Mouse (Mus musculus) cerebellum, postnatal 4 days (tissue): Measurements from ENCODE around the gene Mettl1.

Experiments used
- DNase-seq, 2 experiments: peaks; one replicate each; pipeline ENCODE4 v3.0.0; 2022; ENCODE audit warnings: low spot score in 2 of 2, mixed read lengths in 1 of 2

The Mettl1 gene

DNA sequence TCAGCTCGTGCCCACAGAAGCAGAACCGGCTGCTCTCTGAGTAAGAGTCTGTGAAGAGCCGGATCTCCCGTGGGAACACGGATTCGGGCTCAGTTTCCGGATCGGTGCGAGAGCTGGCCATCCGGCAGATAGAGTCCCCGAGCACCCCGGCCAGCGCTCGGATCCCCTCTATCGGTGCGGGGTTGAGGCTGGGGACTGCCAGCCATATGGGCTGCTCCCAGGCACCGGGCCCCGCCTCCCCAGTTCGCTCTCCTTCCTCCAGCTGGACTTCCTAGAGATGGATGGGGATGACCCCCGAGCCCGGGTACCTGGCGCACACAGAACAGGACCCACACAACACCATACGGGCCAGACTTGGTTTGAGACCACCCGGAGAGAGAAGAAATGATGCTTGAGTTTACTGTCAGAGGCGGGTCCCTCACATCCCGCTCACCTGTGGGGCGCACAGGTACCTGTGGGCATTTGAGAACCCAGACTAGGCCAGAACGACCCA, at the start of gene Mettl1, which contains the start of gene Eef1akmt3:
Mettl1 (plus strand) TSS at position 141 of the 493 bp plus-strand sequence.
Eef1akmt3 (minus strand) TSS at position 240 of the 493 bp plus-strand sequence.
- DNase-seq, result peak in 1 of 2 experiments; percentile 38

DNA sequence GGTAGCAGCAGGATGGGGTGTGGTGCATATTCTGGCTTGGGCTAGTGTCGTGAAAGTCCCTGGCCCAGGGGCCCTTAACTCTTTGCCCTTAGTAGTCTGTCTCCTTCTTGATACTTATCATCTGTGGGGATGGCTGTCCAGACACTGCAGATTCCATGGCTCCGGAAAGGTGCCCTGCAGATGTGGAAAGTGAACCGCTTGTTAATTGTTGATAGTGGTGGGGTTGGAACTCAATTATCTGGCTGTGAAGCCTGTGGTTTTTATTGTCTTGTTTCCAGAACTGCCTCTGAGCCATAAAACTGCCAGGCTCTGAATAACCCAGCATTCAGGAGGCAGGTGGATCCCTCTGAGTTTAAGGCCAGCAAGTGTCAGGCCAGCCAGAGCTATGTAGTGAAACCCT, 49.5 kb upstream of the Mettl1 start:
- no peak for DNase-seq

DNA sequence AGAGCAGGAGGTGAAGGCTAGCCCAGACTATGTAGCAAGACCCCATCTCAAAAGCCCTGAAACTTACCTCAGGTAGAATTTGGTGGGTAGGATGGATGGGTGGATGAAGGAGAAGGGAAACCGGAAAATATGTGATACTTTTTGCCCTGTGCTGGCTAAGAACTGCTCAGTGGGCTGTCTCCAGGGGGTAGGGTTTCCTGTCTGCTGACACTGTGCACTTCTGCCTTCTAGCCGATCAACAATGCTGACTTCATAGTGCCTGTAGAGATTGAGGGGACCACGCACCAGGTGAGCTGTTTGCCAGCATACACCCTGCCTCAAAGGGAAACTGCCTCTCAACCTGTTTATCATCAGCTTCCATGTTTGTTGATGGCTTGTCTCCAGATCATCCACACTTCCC, 47.6 kb upstream of the Mettl1 start:
- DNase-seq, result no peak

DNA sequence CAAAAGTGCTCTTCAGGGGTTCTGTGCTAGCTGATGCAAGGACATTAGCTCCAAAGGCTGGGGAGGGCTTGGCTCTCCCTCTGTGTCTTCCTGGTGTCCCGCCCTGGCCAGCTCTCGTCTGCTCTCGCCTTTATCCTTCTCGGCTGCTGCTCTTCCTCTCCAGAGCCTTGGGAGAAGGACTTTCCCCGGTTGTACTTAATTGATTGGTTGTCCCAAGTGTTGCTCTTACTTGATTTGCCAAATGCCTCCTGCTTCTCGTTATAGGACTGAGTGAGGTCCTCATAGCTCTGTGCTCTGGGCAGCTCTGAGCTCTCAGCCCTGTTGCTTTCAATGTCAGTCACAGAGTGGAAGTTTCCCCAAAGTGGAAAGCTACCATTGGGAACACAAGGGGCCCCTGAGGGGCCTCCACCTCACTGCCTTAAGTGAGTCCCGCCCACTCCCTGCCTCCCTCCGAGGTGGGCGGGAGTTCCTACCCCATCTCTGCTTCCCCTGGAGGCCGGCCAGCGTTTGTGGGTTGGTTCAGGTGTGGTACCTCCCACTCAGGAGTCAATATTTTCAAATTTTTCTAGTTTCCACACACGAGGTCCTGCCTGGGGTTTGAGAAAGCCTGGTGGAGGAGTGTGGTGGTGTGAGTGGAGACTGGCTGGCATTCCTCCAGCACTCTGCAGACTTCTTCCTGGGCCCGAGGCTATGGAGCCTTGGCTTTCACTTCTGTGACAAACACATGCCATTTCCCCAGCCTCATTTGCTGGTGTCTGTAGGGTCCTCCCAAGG, 43.7 kb upstream of the Mettl1 start:
- no peak for DNase-seq

DNA sequence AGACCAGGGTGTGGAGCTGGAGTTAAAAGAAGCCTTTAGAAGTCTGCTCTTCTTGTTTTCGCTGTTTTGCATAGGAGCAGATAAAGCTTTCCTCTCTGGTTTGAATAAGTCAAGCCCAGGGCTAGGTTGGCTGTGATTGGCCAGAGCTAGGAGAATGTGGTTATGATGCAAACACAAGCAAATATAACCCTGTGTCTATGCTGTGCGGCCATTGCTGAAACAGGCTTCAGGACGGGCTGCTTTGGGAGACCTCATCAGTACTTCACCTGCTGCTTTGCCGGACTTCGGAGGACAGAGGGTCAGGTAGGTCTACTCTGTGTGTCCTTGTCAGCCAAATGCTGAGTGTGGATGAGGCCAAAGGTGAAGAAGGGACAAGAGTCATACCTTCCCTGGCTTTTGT, 40.7 kb upstream of the Mettl1 start, which contains the start of gene Avil:
Avil (plus strand) TSS at position 181 of the 400 bp plus-strand sequence.
- no peak for DNase-seq

DNA sequence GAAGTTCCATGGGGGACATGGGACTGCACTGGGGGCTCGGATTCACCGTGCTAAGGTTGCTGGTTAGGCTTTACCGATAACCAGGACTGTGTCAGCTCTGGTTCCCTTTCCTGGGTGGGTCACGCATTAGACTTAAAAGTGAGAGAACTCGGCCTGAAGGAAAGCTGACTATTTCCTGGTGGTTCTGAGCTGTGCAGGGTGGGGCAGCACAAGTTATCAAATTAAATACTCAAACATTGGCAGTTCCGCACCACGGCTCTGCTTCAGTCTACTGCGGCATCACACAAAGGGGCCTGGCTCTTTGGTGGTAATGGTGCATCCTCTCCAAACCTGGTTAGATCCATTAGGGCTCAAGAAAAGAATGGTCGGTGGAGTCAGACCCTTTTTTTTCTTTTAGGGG, 39.9 kb upstream of the Mettl1 start:
- no peak for DNase-seq

DNA sequence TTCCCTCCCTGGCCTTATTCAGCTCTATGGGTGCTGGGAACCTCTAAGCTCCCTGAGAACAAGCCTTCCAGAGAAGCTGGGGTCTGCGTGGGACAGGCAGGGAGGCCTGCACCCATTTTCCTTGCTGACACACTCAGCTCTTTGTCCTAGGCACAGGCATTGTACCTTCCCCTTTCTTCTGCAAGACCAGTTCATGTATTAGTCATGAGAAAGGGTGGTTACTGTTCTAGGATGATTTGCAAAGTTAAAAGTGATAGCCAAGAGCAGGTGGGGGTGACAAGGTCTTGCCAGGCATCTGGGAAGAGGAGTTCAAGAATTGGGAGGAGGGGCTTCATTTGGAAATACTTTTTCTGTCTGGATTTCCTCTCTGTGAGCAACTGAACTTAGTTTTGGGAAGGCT, 39.2 kb upstream of the Mettl1 start:
- DNase-seq, result no peak

DNA sequence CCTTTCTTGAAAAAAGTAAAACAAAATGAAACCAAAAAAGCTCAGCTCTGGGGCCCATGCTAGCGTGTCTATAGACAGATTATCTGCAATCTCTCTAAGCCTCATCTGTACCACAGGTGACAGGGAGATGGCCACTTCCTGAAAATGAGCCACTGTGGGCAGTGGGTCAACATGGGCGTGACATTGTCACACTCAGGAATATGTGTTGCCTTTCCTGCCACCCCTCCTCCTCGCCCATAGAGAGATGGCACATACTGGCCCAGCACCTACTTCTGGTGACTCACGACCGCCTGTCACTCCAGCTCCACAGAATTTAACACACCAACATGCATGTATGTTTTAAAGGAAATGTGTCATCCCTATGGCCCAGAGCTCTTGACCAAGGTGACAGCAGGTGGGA, 38.4 kb upstream of the Mettl1 start:
- DNase-seq, result no peak

DNA sequence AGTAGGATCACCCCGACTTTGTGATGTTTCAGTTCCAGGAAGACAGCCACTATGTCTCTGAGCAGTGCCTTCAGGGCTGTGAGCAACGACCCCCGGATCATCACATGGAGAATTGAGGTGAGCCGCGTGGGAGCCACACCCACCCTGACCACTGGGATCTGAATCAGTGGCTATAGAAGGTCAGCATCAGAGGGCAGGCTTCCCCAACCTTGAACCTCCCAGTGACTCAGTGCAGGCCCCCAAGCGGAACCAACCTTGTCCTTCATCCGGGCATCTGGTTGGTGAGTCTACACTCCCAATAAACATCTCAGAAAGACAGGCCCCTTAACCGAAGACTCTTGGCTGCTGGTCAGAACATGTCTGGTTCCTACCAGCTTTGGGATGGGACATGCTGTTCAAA, 37.9 kb upstream of the Mettl1 start:
- DNase-seq, result no peak

DNA sequence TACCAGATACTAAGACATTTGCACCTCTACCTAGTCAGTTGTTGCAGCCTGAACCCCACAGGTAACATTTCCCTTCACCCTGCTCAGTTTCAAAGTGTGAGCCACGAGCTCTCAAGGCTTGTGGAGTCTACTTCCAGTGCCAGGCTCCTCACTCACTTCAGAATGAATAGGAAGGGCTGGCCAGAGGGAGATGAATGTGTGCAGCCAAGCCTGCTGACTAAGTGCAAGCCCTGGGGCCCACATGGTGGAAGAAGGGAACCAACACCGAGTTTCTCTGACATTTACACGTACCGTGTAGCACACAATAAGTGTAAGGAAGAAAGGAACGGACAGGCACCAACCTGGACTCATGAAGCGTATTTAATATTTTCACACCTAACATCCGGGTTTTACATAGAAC, 37.4 kb upstream of the Mettl1 start:
- DNase-seq, result no peak

DNA sequence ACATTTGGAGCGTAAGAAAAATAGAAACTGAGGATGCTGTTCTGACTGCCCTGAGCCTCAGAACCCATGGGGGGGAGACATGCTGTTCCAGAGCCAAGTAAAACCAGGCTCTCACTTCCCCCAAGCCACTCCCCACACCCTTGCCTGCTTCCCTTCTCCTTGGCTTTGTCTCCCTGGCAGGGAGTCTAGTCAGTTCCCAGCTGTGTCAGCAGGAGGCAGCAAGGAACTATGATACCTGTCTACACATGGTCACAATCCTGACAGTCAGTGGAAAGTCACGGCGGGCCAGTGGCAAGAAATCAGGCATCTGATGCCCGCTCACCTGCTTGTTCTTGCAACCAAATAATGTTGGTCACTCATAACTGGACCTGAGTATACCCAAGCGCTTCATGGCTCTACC, 24.7 kb upstream of the Mettl1 start:
- DNase-seq, result no peak

DNA sequence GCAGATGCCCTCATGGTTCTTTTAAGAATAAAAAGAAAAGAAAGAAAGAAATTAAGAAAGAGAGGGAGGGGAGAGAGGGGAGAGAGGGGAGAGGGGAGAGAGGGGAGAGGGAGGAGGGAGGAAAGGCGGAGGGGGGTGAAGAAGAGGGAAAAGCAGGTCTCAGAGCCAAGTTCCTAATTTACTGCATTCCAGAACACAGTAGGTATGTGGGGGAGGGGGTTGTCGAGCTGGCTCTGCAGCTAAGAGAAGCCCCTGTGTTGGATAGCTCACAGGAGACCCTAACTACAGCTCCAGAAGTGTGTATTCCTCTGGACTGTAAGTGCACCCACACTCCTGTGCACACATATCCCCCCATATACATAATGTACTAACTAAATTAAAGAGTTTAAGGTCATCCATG, 24.1 kb upstream of the Mettl1 start:
- DNase-seq, result no peak

DNA sequence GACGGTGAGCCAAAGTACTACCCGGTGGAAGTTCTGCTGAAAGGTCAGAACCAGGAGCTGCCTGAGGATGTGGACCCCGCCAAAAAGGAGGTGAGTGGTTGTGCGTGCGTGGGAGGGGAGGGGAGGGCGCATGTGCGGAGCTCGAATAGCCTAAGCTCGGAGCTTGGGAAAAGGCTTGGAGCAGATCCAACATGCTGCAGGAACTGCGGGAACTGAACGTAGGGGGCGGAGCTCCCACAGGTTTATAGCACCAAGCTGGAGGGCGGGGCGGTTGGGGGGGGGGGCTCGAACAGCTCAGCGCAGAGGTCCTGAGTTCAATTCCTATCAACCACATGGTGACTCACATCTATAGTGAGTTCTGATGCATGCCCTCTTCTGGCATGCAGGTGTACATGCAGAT, 22.8 kb upstream of the Mettl1 start:
- DNase-seq, result no peak

DNA sequence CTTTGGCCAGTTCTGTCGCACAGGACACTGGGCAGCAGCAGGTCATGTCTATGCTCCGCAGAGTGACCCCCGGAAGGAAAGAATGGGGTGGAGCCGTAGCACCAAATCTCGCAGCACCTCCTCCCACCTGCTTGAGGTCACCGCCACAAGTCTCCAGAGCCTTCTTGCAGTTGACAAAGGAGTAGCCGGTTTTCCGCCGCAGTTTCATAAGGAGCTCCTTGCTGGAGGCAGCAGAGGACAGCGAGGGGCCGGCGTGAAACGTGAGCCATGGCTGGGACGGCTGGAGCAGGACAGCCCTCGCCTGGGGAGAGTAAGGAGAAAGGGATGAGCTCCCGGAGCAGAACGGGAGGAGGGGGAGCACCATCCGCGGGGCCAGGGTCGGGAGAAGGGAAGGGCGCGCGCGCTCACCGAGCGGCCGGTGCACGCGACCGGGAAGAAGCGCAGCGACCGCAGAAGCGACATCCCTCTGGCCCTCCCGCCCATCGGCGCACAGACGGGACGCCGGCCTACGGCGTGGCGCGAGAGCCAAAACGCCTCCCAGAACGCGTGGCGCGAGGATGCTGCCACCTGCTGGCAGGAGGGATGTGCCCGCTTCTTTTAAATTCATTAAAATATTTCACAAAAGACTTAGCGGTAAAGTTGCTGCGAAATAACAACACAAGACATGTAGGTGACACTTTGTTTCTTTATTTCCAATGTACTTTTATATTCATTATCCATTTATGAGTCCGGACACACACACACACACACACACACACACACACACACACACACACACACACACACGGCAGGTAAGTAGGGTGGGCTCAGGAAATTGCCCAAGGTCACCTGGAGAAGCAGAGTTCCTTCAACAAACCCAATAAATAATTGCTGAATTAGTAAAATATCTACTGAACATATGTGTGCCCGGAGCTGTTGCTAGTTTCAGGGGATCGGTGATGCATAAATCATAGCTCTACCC, 10.6 kb upstream of the Mettl1 start, which contains the start of gene Tsfm:
Tsfm (minus strand) TSS at position 505 of the 961 bp plus-strand sequence.
- peak; percentile 91 to 95 for DNase-seq

DNA sequence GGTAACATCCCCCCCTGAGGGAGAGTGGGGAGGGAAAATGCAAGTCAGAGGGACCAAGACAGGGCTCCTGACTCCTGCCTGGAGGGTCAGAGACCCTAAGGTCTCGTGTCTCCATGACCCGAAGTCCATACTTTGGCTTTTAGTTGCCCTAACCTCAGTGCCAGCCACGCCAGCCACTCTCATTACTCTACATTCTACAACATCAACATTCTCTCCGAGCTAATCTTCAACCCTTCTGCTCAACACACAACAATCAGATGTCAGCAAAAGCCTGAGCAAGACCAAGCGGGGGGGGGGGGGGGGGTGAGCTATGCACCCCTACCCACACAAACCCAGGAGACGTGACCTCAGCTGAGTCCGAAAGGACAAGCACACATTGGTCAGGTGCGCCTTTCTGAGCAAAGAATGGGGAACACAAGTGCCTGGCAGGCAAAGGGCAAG, 7.9 kb upstream of the Mettl1 start:
- no peak for DNase-seq

DNA sequence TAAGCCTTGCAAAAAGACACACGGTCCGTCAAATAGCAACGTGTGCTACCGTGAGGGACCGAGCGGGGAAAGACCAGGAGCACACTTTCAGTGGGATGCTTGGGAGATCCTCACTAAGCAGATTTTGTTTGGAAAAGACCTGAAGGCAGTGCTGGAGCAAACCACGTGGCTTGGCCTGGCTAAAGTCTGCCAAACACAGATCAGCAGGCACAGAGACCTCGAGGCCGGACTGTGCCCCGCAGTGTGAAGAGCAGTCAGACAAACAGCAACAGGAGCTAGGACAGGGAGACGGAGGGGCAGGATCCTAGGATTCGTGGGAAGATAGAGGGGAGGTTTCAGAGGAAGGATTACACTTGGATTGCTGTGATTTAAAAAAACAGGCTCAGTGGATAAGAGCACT, 4.9 kb upstream of the Mettl1 start:
- DNase-seq, result no peak

DNA sequence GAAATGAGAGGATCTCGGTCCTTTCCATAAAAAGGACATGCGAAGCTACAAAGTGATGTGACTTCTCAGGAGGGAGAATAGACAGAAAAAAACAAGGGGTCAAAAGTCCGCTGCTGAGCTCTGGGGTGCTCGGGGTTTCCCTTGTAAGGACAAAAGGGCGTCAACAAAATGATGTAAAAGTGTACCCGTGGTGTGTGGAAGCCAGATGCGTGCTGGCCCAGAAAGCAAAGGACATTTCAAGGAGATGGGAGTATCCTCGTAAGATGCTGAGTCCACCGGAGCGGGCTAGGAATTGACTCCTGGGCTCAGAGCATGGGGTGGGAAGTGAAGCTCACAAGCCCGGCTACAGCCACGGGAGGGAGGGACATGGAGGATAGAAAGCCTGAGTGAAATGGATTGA, 3.6 kb upstream of the Mettl1 start:
- no peak for DNase-seq

DNA sequence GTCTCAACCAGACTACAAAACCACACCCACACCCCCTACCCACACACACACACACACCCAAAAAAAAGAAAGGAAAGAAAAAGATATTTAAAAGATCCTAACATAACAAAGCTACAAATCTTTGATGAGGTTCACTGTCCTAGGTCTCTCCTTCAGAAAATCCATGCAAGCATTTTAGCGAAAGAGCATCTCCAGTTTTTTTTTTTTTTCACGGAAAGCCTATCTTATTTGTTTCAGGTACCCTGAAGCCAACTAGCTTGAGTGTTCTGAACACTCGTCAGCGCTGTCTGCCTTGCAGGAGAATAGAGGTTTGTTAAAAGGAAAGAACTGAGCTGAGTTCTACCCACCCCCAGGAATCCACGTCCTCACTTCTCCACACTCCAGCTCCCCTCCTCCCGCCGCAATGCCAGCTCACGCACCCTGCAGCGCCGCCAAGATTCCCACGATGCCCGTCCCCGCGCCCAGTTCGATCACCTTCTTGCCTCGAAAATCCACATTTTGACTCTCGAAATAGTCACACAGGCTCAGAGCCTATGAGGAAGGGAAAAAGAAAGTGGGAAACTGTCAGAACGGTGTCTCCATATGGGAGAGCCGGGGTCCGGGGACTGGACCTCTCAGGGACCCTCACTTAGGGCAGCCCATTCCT, 522 bp upstream of the Mettl1 start:
- DNase-seq, result no peak

DNA sequence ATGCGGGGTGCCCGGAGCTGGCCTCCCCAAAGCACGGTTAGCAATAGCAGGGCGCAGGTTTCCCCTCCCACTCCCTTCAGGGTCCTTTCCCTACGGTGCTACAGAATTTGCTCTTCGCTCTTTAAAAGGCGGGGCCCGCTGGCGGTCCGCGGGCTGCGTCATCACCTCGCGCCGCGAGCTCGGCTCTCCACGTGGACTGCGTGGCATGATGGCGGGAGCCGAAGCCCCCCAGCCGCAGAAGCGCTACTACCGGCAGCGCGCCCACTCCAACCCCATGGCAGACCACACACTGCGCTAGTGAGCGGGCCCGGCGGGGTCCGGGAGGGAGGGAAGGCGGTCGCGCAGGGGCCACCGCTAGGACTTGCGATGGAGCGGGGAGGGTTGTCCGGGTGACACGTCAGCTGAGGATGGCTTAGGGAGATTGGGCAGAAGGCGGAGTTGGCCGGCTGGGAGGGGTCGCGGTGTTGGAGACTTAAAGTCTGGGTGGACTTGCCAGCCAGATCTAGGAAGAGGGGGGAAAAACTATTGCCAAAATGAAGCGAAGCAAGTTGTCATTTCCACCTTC, 642 bp downstream of the Mettl1 start:
- DNase-seq, result peak; percentile 81 to 92

DNA sequence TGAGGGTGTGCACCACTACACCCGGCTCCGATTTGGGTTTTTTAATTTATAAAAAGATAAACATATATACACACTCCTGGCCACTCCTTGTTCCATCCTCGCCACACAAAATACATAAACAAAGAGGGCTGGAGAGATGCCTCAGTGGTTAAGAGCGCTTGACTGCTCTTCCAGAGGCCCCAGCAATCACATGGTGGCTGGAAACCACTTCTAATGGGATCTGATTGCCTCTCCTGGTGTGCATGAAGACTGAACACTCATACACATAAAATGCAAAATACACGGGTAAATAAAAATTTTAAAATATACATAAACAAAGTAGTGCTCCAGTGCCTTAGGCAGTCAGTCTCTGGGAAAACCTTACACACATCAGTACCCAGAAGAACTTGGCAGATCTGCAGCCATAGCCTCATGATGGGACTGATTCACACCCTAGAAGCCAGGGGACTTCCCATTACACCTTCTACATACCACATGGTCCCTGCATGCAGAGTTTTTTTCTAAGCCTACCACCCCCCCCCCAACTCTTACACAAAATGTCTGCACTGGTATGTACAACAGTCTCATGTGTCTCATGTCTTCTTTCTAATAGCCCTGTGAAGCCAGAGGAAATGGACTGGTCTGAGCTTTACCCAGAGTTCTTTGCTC, 1.4 kb downstream of the Mettl1 start:
- no peak for DNase-seq

DNA sequence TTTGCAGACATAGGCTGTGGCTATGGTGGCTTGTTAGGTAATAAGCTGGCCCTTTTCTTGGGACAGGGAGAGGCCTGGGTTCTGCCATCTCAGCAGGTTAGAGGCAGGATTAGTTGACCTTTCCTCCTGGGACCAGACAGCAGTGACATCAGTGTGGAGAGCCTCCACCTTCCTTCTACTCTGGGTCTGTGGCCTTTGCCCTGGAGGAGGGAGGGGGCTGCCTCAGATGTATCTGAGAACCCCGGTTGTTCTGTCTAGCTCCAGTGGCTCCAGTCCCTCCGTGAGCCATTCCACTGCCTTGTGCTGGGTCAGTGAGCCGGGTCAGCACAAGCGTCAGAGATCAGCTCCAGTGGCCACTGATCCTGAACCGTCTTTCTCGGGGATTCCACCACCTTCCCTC, 2.0 kb downstream of the Mettl1 start:
- DNase-seq, result no peak
